Mouse (Mus musculus): ENCODE measurements around the gene Gm28035. TPM values are rescaled to one million over a fixed set of nuclear protein-coding genes. Genes with fewer than 3 reads are reported as not detected.

Gm28035 gene
- polyA plus RNA-seq, 1 experiment from 2014 or later, result 0.12 TPM

DNA sequence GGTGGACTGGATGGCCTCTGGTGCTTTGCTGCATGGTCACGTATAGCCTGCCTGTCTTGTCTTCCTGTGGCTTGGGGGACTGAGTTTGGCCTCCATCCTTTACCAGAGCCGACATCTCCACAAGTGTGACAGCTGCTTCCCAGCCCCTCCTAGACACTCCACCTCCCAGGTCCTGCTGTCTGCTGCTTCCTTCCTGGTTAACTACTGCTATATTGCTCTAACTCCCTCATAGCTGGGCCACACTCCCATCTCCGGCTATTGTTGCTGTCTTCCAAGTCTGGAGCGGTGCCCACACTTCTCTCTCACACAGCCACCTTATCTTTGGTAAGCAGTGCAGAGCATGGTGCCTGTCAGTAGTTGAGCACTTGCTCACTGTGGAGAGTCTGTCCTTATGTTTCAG is 590 bp upstream of the Gm28035 start:
- ATAC-seq (ENCODE audit: low FRiP score), result no peak
- Histone ChIP-seq H3K27ac (replicated peaks) (no peak overlapping the region), H3K9me3 (replicated peaks) (no peaks in the 10 kb centered on the region), H3K36me3 (peaks cover 48% of the 10 kb centered on the region), H3K4me3 (replicated peaks) (no peak overlapping the region), H3K4me1 (peaks cover 49% of the 10 kb centered on the region), H3K9ac (replicated peaks) (no peak overlapping the region), H3K4me2 (peak overlapping the region; percentile 78), H3K27me3 (replicated peaks) (no peaks in the 10 kb centered on the region)
- 75% methylated on average over 4 of the region's 4 CpGs for WGBS

DNA sequence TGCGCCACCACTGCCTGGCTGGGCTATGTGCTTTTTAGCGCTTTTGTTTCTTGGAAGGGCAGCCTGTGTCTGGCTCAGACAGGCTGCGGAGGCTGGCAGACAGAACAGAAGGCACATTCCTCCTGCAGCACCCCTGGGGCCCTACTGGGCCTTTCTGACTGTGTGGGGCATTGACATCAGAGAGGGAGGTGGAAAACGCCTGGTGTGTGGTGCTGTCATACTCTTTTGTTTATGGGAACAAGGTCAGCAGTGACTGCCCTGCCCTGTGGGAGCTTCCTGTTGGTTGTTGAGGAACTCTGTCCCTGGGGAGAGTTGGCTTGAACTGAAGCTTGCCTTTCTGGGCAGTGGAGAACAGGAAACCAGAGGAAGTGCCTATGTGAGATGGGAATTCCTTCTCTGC is 2.1 kb downstream of the Gm28035 start:
- 31% methylated on average over 4 of the region's 4 CpGs for WGBS
- no peaks in the 10 kb centered on the region for H3K27me3 ChIP-seq (replicated peaks)
- ATAC-seq (ENCODE audit: low FRiP score), result no peak
- no peak overlapping the region for H3K9ac ChIP-seq (replicated peaks)
- no peak overlapping the region for H3K27ac ChIP-seq (replicated peaks)
- no peaks in the 10 kb centered on the region for H3K9me3 ChIP-seq (replicated peaks)
- peaks cover 56% of the 10 kb centered on the region for H3K36me3 ChIP-seq
- no peak overlapping the region for H3K4me2 ChIP-seq
- H3K4me1 ChIP-seq, result peaks cover 46% of the 10 kb centered on the region
- no peak overlapping the region for H3K4me3 ChIP-seq (replicated peaks)

DNA sequence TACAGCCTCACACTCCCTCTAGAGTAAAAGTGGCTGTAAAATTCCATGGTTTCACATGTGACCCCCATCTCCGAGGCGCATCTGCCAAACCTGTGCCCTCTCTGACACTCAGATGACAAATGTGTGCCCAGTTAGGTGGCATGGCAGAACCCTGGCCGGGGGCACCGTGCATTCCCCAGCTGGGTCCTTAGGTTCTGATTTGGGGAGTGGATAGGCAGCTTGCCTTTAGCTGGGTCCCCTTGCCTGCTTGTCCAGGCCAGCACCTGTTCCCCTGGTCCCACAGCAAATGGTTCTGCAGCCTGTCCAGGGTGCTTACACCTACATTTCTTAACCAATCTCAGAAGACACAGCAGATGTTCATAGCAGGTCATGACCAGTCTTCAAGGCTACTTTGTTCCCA is 3.0 kb downstream of the Gm28035 start:
- no peak for ATAC-seq (ENCODE audit: low FRiP score)
- 94% methylated on average over 4 of the region's 4 CpGs for WGBS
- Histone ChIP-seq H3K27ac (replicated peaks) (no peak overlapping the region), H3K4me2 (no peak overlapping the region), H3K9ac (replicated peaks) (no peak overlapping the region), H3K4me3 (replicated peaks) (no peak overlapping the region), H3K36me3 (peaks cover 61% of the 10 kb centered on the region), H3K27me3 (replicated peaks) (no peaks in the 10 kb centered on the region), H3K9me3 (replicated peaks) (no peaks in the 10 kb centered on the region), H3K4me1 (peaks cover 44% of the 10 kb centered on the region)

DNA sequence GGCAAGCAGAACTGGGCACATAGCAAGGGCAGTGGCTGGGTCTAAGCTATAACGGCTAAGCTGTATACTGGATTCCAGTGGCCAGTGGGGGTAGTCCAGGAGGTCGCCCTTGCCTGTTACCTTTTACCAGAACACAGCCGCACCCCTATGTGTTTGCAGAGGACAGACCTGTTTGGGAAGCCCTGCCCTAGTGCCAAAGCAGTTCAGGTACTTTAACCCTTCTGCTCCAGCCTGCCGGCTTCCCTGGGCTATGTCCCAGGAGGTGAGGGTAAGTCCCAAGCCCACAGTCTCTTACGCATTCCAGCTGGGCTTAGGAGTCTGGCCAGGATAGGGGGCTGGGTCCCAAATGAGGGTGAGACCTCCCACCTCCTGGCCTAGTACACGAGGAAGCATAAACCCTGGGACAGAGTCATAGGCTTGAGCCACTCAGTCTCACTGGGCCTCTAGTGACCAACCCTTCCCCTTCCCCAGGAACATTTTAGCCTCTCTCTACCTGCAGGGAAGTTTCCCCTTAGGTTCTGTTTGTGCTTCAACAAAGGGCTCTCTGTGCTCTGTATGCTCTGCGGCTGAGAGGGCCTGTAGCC is 4.3 kb downstream of the Gm28035 start:
- H3K9me3 ChIP-seq (replicated peaks), result no peaks in the 10 kb centered on the region
- H3K4me1 ChIP-seq, result peaks cover 31% of the 10 kb centered on the region
- no peak overlapping the region for H3K27ac ChIP-seq (replicated peaks)
- no peaks in the 10 kb centered on the region for H3K27me3 ChIP-seq (replicated peaks)
- no peak overlapping the region for H3K4me2 ChIP-seq
- ATAC-seq (ENCODE audit: low FRiP score), result no peak
- H3K9ac ChIP-seq (replicated peaks), result no peak overlapping the region
- H3K36me3 ChIP-seq, result peaks cover 70% of the 10 kb centered on the region
- no peak overlapping the region for H3K4me3 ChIP-seq (replicated peaks)
- WGBS, result 83% methylated on average over 7 of the region's 7 CpGs

DNA sequence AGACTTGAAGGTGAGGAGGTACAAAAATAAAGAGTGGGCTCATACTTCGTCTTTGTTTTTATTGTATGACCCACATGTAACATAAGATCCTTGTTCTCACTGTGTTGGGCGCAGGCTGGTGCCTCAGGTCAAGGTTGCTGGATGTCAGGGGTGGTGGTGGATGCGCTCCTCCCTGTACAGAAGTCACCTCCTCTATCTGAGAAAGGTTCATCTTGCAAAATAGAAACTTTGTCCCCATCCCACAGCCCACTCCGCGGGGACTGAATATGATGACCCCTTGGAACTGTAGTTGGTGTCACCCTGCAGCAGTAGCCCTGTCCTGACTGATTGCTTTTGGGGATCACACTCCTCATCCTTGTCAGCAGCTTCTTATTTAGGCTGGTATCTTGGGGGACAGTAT is 6.7 kb downstream of the Gm28035 start:
- Histone ChIP-seq H3K4me2 (no peak overlapping the region), H3K36me3 (peaks cover 57% of the 10 kb centered on the region)
- 94% methylated on average over 5 of the region's 5 CpGs for WGBS

DNA sequence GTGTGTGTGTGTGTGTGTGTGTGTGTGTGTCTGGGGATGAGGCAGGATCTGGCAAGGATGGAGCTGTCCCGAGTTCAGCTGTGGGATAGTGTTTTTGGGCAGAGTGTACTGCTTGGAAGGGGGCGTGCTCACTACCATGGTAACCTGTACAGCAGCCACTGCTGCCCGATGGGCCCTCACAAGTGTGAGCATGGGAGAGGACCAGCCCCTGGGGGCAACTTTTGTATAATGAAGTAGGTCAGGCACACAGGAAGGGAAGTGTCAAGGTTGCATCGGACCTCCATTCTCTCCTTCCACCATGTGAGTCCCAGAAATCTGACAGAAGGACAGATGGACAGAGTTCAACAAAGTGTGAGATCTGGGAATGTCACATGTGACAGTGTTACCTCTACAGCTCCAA is 7.3 kb downstream of the Gm28035 start:
- no peak for ATAC-seq (ENCODE audit: low FRiP score)
- Histone ChIP-seq H3K4me3 (replicated peaks) (no peak overlapping the region), H3K9me3 (replicated peaks) (no peaks in the 10 kb centered on the region), H3K27me3 (replicated peaks) (no peaks in the 10 kb centered on the region), H3K9ac (replicated peaks) (no peak overlapping the region), H3K36me3 (peaks cover 51% of the 10 kb centered on the region), H3K4me1 (peaks cover 29% of the 10 kb centered on the region), H3K4me2 (no peak overlapping the region), H3K27ac (replicated peaks) (no peak overlapping the region)
- 69% methylated on average over 4 of the region's 4 CpGs for WGBS

More for the DNA sequence above, 6.7 kb downstream of the Gm28035 start:
- no peak overlapping the region for H3K27ac ChIP-seq (replicated peaks)
- H3K9me3 ChIP-seq (replicated peaks), result no peaks in the 10 kb centered on the region
- H3K9ac ChIP-seq (replicated peaks), result no peak overlapping the region
- ATAC-seq (ENCODE audit: low FRiP score), result no peak
- no peaks in the 10 kb centered on the region for H3K27me3 ChIP-seq (replicated peaks)
- peaks cover 34% of the 10 kb centered on the region for H3K4me1 ChIP-seq
- no peak overlapping the region for H3K4me3 ChIP-seq (replicated peaks)

DNA sequence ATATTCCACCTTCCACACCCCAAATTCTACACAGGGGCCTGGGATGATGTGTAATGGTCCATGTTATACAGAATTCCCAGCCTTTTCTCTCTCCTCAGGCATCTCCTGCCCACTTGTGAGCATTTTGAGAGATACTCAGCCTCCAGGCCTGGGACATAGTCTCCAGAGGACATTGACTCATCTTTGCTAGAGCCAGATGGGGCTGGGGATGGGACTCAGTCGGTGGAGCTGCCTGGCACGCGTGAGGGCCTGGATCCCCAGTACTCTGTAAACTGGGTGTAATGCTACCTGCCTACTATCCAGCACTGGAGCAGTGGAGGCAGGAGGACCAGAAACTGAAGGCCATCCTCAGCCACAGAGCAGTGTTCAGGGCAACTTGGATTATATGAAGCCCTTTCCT is 8.8 kb downstream of the Gm28035 start:
- H3K4me1 ChIP-seq, result peaks cover 20% of the 10 kb centered on the region; the same call in 1 of the 2 replicates
- H3K27me3 ChIP-seq (replicated peaks), result no peaks in the 10 kb centered on the region
- H3K9me3 ChIP-seq (replicated peaks), result no peaks in the 10 kb centered on the region
- no peak overlapping the region for H3K4me2 ChIP-seq
- WGBS, result 91% methylated on average over 3 of the region's 3 CpGs
- no peak overlapping the region for H3K9ac ChIP-seq (replicated peaks)
- H3K36me3 ChIP-seq, result peaks cover 41% of the 10 kb centered on the region
- ATAC-seq (ENCODE audit: low FRiP score), result no peak
- H3K27ac ChIP-seq (replicated peaks), result no peak overlapping the region
- no peak overlapping the region for H3K4me3 ChIP-seq (replicated peaks)

DNA sequence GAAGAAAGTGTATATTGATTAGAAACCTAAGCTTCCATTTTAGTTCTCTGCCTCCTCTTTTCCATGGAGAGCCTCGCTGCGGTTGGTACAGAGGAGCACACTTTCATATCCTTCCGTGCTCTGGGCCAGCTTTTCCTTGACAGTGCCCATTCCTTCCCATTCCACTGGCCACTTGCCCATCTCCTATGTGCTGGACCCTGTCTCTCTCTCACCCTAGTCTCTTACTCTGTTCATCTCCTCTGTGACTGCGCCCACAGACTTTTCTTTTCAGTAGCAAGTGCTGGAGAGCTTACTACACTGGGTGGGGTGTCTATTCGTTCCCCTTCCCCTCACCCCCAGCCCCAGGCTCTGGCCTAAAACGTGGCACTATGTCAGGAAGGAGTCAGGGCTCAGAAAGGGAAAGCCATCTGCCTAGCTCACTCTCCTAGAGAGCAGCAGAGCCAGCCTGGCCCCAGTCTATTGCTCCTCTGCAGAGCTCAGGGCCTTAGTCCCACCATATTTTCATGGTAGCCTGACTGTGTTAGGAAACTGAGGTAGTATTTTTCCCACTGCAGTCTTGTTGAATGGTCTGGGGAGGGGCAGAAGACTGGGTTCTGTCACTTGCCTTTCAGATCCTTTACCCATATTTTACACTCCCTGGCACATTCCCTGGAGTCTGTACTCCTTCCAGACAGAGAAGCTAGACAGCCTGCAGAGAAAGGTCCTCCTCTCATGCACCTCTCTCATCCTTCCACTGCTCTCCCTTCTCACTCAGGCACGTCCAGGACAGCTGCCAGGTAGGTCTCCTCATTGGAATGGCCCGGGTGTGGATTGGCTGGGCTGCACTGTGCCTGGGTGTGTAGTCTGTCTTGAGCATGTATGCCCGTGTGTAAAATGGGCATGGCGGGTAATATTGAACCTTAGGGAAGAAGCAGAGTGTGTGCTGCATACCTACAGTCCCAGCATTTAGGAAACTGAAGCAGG is 10.1 kb downstream of the Gm28035 start:
- Histone ChIP-seq H3K27ac (replicated peaks) (no peak overlapping the region), H3K36me3 (peaks cover 43% of the 10 kb centered on the region), H3K4me2 (no peak overlapping the region), H3K27me3 (replicated peaks) (no peaks in the 10 kb centered on the region), H3K4me1 (peaks cover 20% of the 10 kb centered on the region; the same call in 1 of the 2 replicates), H3K9ac (replicated peaks) (no peak overlapping the region), H3K4me3 (replicated peaks) (no peak overlapping the region), H3K9me3 (replicated peaks) (no peaks in the 10 kb centered on the region)
- ATAC-seq (ENCODE audit: low FRiP score), result no peak
- WGBS, result 85% methylated on average over 10 of the region's 10 CpGs

DNA sequence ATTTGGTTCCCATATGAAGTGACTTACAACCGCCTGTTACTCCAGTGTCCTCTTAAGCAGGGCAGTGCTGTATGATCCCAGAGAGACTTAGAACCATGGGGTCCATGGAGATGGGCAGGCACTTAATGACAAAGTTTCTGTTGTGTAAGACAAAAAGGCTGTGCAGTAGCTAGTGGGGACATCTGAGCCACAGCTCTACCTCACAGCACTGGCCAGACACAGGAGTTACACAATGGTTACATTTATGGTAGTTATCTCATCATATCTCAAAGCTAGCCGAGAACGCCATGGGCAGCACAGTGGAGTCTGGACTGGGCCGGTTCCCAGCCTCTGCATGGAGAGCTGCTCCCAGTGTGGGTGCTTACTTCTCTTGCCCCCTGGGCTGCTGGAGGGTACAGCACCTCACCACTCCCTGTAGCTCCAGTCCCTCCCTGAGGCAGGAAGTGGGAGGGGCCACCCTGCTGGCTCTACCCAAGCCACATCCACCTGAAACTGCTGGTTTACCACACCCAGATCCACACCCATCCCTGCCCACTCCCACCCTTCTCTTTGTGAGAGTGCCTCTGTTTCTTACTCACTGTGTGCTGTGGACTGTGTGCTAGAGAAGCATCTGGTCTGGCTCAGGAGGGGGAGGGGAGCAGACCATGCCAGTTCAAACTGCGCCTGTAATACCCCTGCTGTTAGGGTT is 11.2 kb downstream of the Gm28035 start:
- Histone ChIP-seq H3K9me3 (replicated peaks) (no peaks in the 10 kb centered on the region), H3K4me2 (no peak overlapping the region), H3K4me3 (replicated peaks) (no peak overlapping the region), H3K27ac (replicated peaks) (no peak overlapping the region), H3K27me3 (replicated peaks) (no peaks in the 10 kb centered on the region), H3K4me1 (peaks cover 20% of the 10 kb centered on the region; the same call in 1 of the 2 replicates), H3K36me3 (peaks cover 48% of the 10 kb centered on the region), H3K9ac (replicated peaks) (no peak overlapping the region)
- ATAC-seq (ENCODE audit: low FRiP score), result no peak
- 75% methylated on average over 5 of the region's 5 CpGs for WGBS

DNA sequence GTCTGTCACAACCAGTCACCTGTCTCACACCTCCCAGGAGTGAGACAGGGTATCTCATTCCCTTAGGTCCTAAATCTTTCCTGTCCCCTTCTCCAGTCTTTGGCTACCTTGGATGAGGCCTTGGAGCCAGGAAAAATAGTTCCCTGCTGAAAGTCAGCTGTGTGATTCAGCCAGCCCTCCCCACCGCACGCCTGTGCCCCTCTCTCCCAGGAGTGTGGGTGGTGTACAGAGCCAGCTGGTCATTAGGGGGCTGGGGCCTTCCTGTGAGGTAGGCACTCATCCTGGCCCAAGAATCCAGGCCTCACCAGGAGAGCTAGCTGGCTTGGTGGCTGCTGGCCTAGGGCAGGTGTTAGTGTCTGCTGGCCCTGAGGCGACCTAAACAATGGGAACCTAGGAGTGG is 12.2 kb downstream of the Gm28035 start:
- Histone ChIP-seq H3K36me3 (peaks cover 58% of the 10 kb centered on the region), H3K4me1 (peaks cover 16% of the 10 kb centered on the region; the same call in 1 of the 2 replicates), H3K9me3 (replicated peaks) (no peaks in the 10 kb centered on the region), H3K4me2 (no peak overlapping the region), H3K9ac (replicated peaks) (no peak overlapping the region), H3K4me3 (replicated peaks) (no peak overlapping the region), H3K27me3 (replicated peaks) (no peaks in the 10 kb centered on the region), H3K27ac (replicated peaks) (no peak overlapping the region)
- no peak for ATAC-seq (ENCODE audit: low FRiP score)
- WGBS, result 82% methylated on average over 3 of the region's 3 CpGs

DNA sequence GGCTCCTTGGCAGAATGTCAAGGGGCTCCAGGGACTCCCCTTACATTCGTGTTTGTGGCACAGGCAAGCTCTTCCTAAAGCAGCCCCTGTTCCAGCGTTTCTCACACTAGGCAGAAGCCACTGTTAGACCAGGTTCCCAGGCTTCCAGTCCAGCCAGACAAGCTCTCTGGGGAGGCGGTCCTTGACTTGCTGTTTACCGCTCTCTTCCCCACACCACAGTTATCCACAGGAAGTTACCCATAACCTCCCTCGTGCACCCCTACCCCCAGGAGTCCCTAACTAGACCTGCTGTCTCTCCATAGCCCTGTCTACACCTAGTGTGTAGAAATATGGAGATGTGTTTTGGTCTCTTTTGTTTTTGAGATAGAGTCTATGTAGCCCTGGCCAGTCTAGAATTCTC is 13.4 kb downstream of the Gm28035 start:
- Histone ChIP-seq H3K4me1 (peaks cover 22% of the 10 kb centered on the region; the same call in 1 of the 2 replicates), H3K9ac (replicated peaks) (no peak overlapping the region), H3K9me3 (replicated peaks) (no peaks in the 10 kb centered on the region), H3K4me2 (no peak overlapping the region), H3K27me3 (replicated peaks) (no peaks in the 10 kb centered on the region), H3K4me3 (replicated peaks) (no peak overlapping the region), H3K27ac (replicated peaks) (no peak overlapping the region), H3K36me3 (peaks cover 64% of the 10 kb centered on the region)
- WGBS, result 84% methylated on average over 5 of the region's 5 CpGs
- ATAC-seq (ENCODE audit: low FRiP score), result no peak

Data from neural tube, embryonic 15.5 days (tissue).